Mouse (Mus musculus) adrenal gland, adult 18-20 months (tissue): Measurements from ENCODE around the gene A030005K14Rik. TPM values are rescaled to one million over a fixed set of nuclear protein-coding genes. Genes with fewer than 3 reads are reported as not detected.
A peak's percentile ranks its signal among the peaks of the same experiment; 100 is the strongest.

Experiments
- DNase-seq, 2 experiments: peaks; one replicate each; pipeline ENCODE4 v3.0.0; 2021 to 2022; ENCODE audit warnings: low spot score in 2 of 2
- long read RNA-seq, 2 experiments: library from polyadenylated mRNA; stranded (forward); transcript quantifications; one replicate each; pipeline ENCODE4 v2.0.0; 2021
- total RNA-seq, 2 experiments: library from RNA; stranded (reverse); gene quantifications; 1 replicate in 1 of 2; 2 replicates in 1 of 2; pipeline ENCODE4 v1.2.3; 2021

A030005K14Rik gene
- total RNA-seq: not detected
- long read RNA-seq, experiment 1: 0 reads
- long read RNA-seq, experiment 2: 0 reads

DNA sequence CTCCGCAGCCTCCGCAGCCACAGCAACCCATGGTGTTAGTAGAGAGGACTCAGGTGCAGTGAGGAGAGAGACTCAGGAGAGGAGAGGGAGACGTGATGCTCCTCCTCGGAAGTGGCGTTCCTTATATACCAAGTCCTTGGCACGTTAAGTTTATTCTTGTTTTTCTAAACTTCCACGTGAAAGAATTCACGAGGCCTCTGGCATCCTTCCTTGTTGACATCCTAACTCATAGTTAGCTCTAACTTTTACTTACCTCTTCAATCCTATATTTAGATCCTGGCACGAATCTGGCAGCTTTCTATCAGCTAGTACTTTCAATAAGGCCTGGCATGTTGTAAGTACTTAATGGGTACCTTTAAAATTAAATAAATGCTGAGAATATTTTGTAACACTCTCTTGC, at the start of gene A030005K14Rik:
Gene A030005K14Rik (minus strand): TSS at position 101 of the 400 bp plus-strand sequence.
- DNase-seq: no peak

DNA sequence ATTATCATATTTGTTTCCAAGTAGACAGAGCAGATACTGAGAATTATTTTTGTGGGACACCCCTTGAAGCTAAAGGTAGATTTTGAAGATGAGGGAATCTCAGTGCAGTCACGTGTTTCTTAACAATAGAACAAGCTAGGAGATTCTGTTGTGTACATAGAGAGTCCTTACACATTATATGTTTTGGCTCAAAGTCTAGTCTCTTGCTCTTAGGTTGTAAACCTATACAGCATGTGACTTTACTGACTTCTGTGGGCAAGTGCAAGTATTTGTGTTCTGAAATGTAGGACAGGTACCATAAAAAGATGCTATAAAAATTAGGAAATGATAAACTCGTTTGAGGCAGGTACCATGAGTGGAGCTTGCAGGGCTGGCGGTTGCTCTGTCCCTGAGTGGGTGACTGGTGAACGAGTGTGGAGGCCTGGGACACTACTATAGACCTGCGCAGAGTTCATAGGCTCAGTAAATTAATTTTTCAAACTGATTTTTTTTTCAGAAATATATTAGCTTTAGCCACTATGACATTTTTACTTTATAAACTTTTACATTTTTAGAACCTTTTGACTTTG, 48.3 kb upstream of the A030005K14Rik start:
- DNase-seq: no peak

DNA sequence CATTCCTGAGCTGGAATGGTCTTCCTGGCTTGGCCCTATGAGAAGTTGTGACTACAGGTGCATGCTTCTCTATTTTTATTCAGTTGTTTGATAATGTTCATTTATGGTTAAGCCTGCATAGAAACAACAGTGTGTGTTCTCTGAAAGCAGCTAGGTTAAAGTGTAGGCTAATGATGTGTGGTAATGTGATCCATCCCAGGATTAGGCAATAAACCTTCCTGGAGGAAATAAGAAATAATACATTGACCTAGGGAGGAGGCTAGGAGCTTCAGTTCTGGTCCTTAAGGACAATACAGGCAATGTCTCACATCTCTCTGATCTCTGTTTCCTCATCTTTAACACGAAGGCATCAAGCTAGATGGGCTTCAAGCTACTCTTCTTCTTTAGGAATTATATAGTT, 46.3 kb upstream of the A030005K14Rik start:
- no peak for DNase-seq

DNA sequence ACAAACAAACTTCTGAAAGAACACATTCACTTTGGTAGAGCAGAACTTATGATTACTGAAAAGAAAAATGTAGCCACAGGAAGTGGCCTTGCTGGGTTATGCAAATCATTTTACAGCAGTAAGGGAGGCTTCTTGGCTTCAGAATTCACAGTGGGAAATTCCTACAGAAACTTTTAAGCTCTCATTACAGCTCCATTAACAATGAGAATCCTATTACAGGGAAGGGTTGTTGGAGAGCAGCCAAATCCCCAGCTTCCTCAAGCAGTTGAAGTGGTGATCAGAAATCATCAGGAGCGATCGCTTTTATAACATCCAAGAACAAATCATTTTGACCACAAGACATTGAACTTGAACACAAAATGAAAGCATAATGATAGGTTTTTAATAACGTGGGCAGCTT, 42.7 kb upstream of the A030005K14Rik start:
- DNase-seq: no peak

DNA sequence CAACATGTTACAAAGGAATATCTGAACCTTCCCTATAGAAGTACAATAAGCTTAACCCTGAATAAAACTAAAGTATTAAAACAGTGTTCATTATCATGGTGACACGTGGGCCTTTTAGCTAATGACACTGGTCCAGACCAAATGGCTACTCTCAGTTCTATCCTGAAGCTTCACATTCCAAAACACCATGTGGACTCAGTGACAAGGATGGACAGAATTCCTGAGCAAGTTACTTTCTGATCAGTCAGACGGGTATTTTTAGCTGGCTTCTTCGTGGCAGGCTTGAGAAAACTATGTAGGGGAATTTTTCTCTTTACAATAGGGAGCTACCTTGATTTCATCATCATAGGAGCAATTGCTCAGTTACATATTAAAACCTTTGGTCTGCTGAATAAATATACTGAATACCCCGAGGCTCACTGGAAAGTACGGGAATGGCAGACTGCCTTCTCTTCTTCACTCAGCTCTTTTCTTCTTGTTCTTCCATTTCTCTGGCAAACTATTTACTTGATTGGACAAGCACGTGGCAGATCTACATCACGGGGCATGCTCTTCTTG, 40.5 kb upstream of the A030005K14Rik start:
- no peak for DNase-seq

DNA sequence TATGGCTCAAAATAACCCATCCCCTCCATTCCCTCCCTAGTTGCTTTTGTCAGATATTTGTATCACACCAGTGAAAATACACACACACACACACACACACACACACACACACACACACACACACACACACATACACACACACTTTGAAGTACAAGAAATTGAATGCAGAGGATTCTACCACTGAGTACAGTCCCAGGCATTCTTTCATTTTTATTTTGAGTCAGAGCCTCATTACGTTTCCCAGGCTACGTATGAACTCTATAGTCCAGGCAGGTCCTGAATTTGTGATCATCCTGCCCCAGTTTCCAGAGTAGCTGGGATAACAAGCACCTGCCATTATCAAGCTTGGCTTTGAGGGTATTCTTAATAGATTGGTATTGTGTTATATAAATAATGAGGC, 40.0 kb upstream of the A030005K14Rik start:
- no peak for DNase-seq

DNA sequence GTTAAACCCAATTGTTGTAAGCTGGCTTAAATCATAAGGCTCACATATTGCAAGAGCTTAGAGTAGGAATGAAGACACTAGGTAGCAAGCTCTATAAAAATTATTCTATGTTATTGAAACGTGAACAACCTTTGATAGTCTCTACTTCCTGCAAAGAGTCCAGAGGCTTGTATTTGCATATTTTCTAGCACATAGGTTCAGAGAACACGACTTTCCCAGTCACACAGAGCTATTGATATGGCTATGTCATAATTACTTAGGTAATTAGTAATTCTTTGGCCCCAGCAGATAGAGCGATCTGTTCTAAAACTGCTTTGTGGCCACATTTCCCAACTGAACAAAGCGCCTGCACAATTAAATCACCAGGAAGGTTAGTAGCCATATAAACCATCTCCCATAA, 37.8 kb upstream of the A030005K14Rik start:
- DNase-seq: no peak

DNA sequence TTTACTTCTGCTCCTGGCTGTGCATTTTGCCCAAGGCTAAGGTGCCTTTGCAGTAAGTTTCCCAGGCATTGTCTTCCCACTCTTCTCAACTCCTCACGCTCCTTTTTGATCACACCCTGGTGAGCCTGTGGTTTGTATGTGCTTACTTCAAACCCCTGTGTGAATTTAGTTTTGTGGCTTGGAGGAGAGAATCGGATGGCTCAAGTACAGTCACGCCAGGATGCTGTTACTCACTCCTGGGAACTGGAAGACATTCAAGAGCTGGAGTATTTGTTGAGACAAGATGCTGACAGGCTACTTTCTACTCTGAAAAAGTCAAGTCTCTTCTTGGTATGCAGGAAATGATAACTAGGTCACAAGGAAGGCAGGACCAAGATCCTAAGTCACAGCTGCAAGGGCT, 32.1 kb upstream of the A030005K14Rik start:
- DNase-seq: no peak

DNA sequence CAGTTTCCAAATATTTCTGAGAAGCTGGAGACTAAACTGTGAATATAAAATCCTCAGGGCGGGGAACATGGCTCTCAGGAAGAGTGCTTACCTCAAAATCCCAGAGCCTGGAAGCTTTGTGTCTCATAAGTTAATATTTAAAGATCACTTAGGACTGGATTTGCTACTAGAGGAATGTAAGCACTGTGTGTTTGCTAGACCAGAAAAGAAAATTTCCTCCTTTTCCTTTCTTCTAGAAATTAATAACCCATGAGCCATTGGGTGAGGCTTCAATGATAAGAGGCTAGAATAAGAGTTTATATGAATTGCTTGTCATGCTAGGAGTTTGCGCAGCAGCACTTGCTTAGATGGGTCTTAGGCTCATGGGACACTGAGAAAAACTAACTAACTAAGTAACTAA, 25.6 kb upstream of the A030005K14Rik start:
- no peak for DNase-seq

DNA sequence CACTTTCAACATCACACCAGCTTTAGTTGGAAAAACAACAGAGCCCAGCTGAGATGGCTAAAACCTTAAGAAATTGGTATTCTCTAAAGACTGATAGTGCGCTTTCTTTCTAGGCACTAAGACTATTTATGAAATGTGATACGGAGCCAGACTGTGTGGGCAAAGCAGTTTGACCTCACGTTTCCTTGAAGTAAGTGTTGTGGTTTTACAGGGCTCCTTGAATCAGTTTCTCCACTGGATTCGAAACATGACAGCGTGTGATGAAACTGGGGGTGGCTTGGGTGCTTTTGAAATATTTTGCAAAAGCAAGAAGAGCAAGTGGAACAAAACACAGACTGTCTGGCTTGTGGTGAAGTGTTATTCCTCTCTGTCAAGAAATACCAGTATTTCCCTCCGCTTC, 17.8 kb upstream of the A030005K14Rik start:
- no peak for DNase-seq

DNA sequence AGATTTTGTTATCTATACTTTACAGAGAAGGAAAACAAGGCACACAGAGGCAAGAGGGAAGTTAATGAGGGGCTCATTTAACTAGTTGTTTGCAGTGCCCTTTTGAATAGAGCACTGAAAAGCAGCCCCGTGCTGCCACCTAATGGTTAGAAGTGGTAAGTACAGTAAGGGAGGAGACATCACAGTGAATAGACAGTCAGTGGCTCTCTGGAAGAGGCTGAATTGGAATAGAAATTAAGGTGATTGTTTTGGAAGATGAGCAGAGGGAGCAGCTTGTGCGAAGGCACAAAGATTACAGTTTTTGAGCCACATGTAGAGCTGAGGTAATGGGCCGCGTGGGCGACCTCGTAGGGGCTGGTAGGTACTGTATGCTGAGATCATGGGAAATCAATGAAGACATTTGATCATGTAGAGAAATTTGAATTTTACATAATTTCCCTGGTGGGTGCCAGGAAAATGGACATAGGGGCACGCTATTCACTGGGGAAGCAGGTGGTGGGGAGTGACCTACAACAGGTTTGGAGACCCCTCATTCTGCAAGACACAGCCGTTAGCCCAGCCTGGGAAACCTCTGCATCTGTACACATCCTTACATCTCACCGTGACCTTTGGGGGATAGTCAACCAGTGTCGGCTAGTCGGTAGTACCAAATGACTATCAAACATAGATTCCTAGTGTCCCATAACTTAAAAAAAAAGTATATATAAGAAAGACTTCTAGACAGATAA, 17.2 kb upstream of the A030005K14Rik start:
- no peak for DNase-seq

DNA sequence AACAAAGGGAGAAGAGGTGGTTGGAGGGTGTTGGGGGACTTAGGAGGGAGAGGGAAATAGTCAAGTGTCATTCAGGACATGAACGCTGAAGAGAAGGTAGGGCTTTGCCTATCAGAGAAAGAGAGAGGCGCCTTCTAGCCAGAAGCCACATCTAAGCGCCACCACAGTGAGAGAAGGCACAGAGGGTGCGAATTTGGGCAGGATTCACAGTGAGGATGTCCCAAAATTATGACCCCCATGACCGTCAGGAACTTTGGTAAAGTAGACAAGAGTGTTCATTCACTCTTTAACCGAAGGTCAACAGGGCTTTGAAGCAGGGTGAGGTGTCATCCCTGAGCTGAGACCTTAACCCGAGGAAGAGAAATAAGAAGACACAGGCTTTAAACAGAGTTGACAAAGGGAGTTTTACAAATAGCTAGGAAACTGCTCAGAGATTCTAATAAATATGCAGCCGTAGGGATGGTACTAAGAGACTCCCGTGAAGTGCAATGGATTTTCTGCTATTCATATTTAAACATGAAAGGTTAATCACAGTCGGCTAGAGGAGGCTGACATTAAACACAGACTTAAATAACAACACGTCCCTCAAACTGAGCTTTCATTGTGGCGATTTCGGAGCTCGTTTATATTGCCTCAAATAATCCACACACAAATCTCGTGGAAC, 16.5 kb upstream of the A030005K14Rik start:
- DNase-seq: no peak

DNA sequence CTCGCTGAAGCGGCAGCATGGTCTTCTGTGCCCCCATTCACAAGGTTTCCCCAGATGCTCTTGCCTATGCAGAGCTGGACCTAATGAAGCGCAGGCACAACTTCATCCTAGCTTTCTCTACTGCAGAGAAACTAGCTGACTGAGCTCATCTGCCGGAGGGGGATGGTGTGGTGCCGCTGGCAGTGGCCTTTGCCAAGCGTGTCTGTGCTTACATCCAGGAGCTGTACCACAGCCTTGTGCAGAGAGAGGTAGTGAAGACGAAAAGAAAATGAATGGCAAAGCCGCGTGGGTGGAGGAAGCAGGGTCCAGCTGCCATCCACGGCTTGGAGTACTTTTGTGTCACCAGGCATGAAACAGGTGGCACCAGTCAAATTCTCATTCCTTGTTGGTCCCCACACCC, 8.0 kb upstream of the A030005K14Rik start:
- DNase-seq: no peak

DNA sequence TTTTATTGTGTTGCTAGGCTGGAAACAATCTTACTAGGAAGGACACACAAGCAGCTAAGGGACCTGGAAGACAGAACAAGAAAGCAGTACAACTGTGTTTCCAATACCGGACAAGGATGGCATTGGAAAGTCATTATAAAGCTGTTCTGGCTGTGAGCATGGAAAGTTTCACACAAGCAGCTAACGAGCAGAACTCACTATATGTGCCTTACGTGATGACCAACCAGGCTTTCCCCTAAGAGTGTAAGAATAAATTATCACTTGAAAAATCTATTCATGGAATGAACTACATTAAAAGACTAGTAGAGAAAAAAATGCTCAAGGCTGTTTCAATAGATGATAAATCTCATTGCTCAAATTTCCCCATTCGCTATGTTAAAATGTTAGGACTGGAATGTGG, 7.4 kb upstream of the A030005K14Rik start:
- DNase-seq: no peak

DNA sequence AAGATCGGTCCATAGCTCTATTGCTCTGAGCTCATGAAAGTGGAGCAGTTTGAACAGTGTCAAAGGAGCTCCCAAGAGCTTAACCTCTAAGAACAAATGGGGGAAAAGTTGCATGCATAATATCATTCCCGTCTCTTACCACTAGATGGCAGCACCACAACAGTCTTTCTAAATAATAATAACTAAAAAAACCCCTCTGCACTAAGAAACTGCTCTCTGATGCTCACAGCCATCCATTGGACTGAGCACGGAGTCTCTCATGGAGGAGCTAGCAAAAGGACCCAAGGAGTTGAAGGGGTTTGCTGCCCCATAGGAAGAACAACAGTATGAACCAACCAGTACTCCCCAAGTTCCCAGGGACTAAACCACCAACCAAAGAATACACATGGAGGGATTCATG, 5.7 kb upstream of the A030005K14Rik start:
- DNase-seq: no peak

DNA sequence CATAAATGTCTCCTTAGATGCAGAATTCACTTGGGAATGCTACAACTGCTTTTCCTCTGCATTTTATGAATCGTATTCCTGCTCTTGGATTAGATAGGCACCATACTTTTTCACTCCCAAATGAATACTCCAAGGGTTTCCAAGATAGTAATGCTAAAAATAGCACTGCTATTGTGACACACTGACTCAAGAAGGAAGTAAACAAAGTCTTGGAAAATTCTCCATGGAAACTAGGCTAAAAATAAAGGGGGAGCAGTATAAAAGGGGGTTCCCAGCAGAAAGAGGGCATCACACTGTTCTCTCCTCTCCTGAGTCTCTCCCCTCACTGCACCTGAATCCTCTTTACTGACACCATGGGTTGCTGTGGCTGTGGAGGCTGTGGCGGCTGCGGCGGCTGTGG, 1.5 kb upstream of the A030005K14Rik start, which contains the start of gene Krtap28-13:
Gene Krtap28-13 (plus strand): TSS at position 288 of the 400 bp plus-strand sequence.
- DNase-seq: no peak

DNA sequence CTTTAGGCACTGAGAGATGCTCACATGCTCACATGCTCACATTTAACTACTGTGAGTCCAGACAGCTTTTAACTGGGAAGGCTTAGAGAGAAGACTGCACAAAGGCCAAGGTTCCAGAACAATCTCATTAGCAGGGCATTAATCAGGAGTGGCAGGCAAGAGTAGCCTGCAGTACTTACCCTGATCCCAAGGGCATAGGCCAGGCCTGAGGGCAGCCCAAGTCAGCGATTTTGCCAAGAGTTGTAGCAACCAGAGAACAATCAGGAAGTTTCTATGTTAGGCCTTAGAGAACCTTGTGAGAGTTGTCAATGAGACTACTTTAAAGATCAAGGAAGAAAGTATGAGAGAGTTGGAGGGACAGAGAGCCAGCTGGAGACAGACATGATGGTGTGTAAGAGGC, 697 bp downstream of the A030005K14Rik start:
- no peak for DNase-seq

DNA sequence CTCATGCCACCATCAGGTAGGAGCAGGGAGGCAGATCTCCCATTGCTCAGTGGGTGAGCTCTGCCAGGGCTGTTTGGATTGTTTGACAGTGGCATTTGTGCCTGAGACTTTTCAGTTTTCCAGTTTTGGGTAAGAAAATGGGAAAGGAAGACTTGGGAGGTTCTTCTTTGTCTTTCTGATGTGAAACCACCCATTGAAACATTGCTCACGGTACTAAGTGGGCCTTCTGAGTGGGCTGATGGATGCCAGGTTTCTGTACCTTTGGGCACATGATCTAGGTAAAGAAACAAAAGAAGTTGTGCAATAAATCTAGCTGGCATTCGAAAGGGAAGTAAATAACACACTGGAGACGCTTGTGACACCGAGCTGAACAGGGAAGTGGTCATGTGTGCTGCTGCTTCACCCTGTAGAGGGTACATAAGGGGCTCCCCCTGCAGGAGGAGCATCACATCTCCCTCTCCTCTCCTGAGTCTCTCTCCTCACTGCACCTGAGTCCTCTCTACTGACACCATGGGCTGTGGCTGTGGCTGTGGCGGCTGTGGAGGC, 14.2 kb downstream of the A030005K14Rik start, which contains the start of gene Gm47969:
Gene Gm47969 (plus strand): TSS at position 51 of the 546 bp plus-strand sequence.
- DNase-seq: no peak

DNA sequence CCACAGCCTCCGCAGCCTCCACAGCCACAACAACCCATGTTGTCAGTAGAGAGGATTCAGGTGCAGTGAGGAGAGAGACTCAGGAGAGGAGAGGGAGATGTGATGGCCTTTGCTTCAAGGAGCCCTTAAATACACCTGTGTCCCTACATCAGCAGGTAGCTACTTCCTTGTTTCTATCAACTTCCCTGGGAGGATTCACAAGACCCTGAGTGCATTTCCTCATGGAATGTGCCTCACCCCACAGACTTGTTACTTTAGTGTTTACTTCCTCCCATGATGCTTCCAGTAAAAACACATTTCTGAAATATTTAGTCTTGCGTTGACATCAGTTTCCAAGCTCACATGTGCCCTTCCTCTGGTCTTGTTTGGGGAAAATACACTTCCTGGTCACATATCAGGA, 16.8 kb downstream of the A030005K14Rik start, which contains the start of gene Krtap28-10:
Gene Krtap28-10 (minus strand): TSS at position 101 of the 400 bp plus-strand sequence.
- DNase-seq: no peak

DNA sequence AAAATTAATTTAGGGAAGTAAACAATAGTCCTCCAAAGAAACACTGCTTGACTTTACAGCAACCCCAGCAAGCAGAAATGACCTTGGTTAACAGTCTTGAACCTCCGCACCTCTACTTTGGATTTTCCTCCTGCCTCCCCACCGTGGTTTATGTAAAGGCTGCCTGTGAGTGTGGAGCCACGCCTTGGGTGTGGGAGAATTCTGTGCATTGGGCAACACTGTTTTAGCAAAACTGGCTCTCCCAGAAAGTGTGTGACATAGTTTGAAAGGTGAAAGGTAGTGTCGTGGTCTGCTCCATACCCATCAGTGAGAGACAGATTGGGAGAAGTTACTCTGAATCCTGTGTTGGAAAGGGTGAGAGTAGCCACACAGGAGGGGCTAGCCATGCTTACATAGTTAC, 20.1 kb downstream of the A030005K14Rik start:
- no peak for DNase-seq

DNA sequence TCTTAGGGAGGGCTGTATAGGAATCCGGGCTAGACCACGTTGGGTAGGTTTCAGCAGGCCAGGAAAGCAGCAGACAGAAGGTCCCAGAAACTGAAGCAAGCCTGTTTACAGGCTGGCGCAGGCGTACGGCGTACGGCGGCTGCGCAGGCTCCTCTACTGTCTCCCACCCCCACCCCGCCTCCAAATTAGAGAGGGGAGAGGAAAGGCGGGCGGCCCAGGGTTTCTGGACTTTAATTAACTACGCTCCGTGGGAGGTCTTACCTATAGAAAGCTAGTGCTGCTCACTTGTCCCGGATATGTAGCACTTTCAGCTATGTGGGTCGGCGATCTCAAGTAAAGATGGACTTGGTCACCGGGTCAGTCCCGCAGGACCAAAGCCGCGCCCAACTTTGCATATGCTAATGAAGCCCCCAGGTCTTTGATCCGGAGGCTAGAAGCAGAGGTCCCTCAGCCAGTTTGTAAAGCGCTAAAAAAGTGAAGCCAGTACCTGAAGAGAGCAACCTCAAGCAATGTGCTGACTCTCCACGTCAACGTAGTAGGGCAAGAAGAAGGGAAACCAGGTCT, 21.0 kb downstream of the A030005K14Rik start, which contains the start of gene Slc19a3:
Gene Slc19a3 (minus strand): TSS at position 340 of the 564 bp plus-strand sequence.
- DNase-seq: peak in 1 of 2 experiments; percentile 8
